In genomic region chr1:183904564-183904963, GRCm38 (mm10) we compare ENCODE assay signal across 19 mouse cellular contexts.
DNase-seq lines count a peak whose midpoint lies in the region; TF ChIP-seq lines count a peak whose summit lies in the region.
"Had no signal": no experiment of that assay in that cellular context is flagged by ENCODE, and none has a peak within 500 bp of the region (broad histone marks: within the 10 kb centered on the region; RNA-seq: fewer than 3 reads in every experiment).

No protein-coding gene starts in this region.

- TF ChIP-seq RAD21 in CH12.LX (IDR thresholded peaks at IDR 0.05; ENCODE audit: low read depth, low read length): no peak

- no peak overlapping the region for H3K4me2 ChIP-seq in CH12.LX (ENCODE audit: insufficient read depth, low read depth, poor library complexity, severe bottlenecking)
- H3K4me2 ChIP-seq: forebrain, embryonic 13.5 days; heart, embryonic 11.5 days; hindbrain, embryonic 13.5 days; intestine, embryonic 15.5 days had no signal

- peaks cover 8% of the 10 kb centered on the region for H3K9me3 ChIP-seq in CH12.LX (replicated peaks; ENCODE audit: low read length)
- H3K9me3 ChIP-seq: forebrain, embryonic 10.5 days; forebrain, embryonic 13.5 days; hindbrain, embryonic 13.5 days; intestine, embryonic 15.5 days had no signal

- no peak overlapping the region for H3K27ac ChIP-seq in CH12.LX (ENCODE audit: insufficient read depth, low read depth)
- H3K27ac ChIP-seq in brown adipose tissue, adult 24 weeks (replicated peaks; ENCODE audit: low read depth, low read length): peak overlapping the region; percentile 99
- H3K27ac ChIP-seq: forebrain, embryonic 10.5 days; forebrain, embryonic 13.5 days; hindbrain, embryonic 13.5 days; intestine, embryonic 15.5 days had no signal

- no peak overlapping the region for H3K9ac ChIP-seq in CH12.LX (ENCODE audit: insufficient read depth, low read depth)
- H3K9ac ChIP-seq: forebrain, embryonic 13.5 days; hindbrain, embryonic 13.5 days; intestine, embryonic 15.5 days had no signal

- no peak for TF ChIP-seq POLR2A in CH12.LX (IDR thresholded peaks at IDR 0.05; ENCODE audit: low read depth, low read length)

- TF ChIP-seq CTCF in C2C12 (IDR thresholded peaks at IDR 0.05; ENCODE audit: control insufficient read depth, insufficient read depth, insufficient read length): no peak
- no peak for TF ChIP-seq CTCF in CH12.LX (conservative IDR thresholded peaks at IDR 0.05 in 1 of 2, IDR thresholded peaks at IDR 0.05 in 1 of 2; ENCODE audit: low read depth in 2 of 2, low read length in 2 of 2)

- dilution Hi-C loops in CH12.LX (cut with MboI; ENCODE audit: extremely low pct_ligation_motif_present, extremely low pct_unique_long_range_greater_than_20kb, low sequenced_read_pairs): no loop called here

- in situ Hi-C loops in CH12.LX (cut with MboI; ENCODE audit: low pct_ligation_motif_present, low pct_unique_long_range_greater_than_20kb, low sequenced_read_pairs): no loop called here

- H3K36me3 ChIP-seq in C2C12 (ENCODE audit: control insufficient read depth, insufficient read depth) (no peaks in the 10 kb centered on the region), CH12.LX (replicated peaks in 1 of 2; ENCODE audit: control insufficient read depth in 1 of 2, insufficient read depth in 1 of 2, low read length in 1 of 2) (no peaks in the 10 kb centered on the region)
- H3K36me3 ChIP-seq: forebrain, embryonic 10.5 days; G1E; hindbrain, embryonic 13.5 days; intestine, embryonic 15.5 days had no signal

- H3K4me1 ChIP-seq in CH12.LX (ENCODE audit: control insufficient read depth in 1 of 2, insufficient read depth in 2 of 2): peaks cover 0 to 13% of the 10 kb centered on the region in 2 experiments; a peak in 2 of 4 replicates
- H3K4me1 ChIP-seq in brown adipose tissue, adult 24 weeks (ENCODE audit: control insufficient read depth, insufficient read depth, insufficient read length, low read length): peaks cover 5% of the 10 kb centered on the region; the same call in 1 of the 2 replicates
- H3K4me1 ChIP-seq: forebrain, embryonic 10.5 days; forebrain, embryonic 13.5 days; hindbrain, embryonic 13.5 days; intestine, embryonic 15.5 days had no signal

- peak; percentile 21 for DNase-seq in adrenal gland, postnatal 14 days
- DNase-seq in adrenal gland, adult 8-10 months: no peak
- DNase-seq in CH12.LX (ENCODE audit: extremely low read depth) (peak; percentile 58), MN1 (ENCODE audit: low spot score) (no peak)
- DNase-seq in layer of hippocampus, postnatal 25 days (ENCODE audit: extremely low spot score in 1 of 2, low spot score in 1 of 2): no peak
- DNase-seq in embryo, embryonic 11 days: no peak
- DNase-seq: cerebellum, adult 11 months; cerebellum, adult 8-10 months; cerebellum, postnatal 36 days; kidney, adult 11 months; kidney, adult 8-10 months had no signal

- TF ChIP-seq EP300 in CH12.LX (IDR thresholded peaks at IDR 0.05; ENCODE audit: low read length): peak; percentile 20; the same call in 1 of the 2 replicates

- H3K79me2 ChIP-seq in C2C12 (ENCODE audit: control insufficient read depth, insufficient read depth) (no peaks in the 10 kb centered on the region), CH12.LX (replicated peaks; ENCODE audit: control insufficient read depth, extremely low read depth, insufficient read depth, poor library complexity, severe bottlenecking) (no peaks in the 10 kb centered on the region)

- H3ac ChIP-seq in C2C12 (ENCODE audit: control insufficient read depth, insufficient read length, low read depth): no peak overlapping the region

- H3K4me3 ChIP-seq in C2C12 (ENCODE audit: insufficient read depth, poor library complexity, severe bottlenecking): no peak overlapping the region
- H3K4me3 ChIP-seq in CH12.LX (replicated peaks in 1 of 3; ENCODE audit: low read depth in 2 of 3, low read length in 2 of 3, poor library complexity in 1 of 3): no peak overlapping the region
- H3K4me3 ChIP-seq in brown adipose tissue, adult 24 weeks (ENCODE audit: insufficient read depth, low read depth, low read length): no peak overlapping the region
- H3K4me3 ChIP-seq: forebrain, embryonic 10.5 days; forebrain, embryonic 13.5 days; hindbrain, embryonic 13.5 days; intestine, embryonic 15.5 days had no signal

- no peaks in the 10 kb centered on the region for H3K79me3 ChIP-seq in C2C12 (ENCODE audit: low read depth)

- H3K27me3 ChIP-seq in C2C12 (ENCODE audit: control insufficient read depth, insufficient read depth, insufficient read length): no peaks in the 10 kb centered on the region
- no peaks in the 10 kb centered on the region for H3K27me3 ChIP-seq in CH12.LX (replicated peaks)
- H3K27me3 ChIP-seq: forebrain, embryonic 13.5 days; hindbrain, embryonic 13.5 days; intestine, embryonic 15.5 days had no signal

TF ChIP-seq in C2C12, 6 proteins besides CTCF, POLR2A, EP300 and RAD21:
- TF ChIP-seq USF1 (IDR thresholded peaks at IDR 0.05; ENCODE audit: low read depth): no peak
- TF ChIP-seq MYOD1 (IDR thresholded peaks at IDR 0.05; ENCODE audit: control insufficient read depth, insufficient read length, low read depth): peak; percentile 88

TF ChIP-seq in CH12.LX, 34 proteins besides CTCF, POLR2A, EP300 and RAD21:
- 0 out of 2 replicates have a peak, but pooled peaks have one; percentile 21 for TF ChIP-seq BHLHE40 (IDR thresholded peaks at IDR 0.05; ENCODE audit: low read depth, low read length)
- TF ChIP-seq TCF12 (IDR thresholded peaks at IDR 0.05; ENCODE audit: low read depth, low read length): peak; percentile 21; the same call in 1 of the 2 replicates
- peak; percentile 44; the same call in 1 of the 2 replicates for TF ChIP-seq MAX (IDR thresholded peaks at IDR 0.05; ENCODE audit: low read length)
- no peak for TF ChIP-seq MEF2A (IDR thresholded peaks at IDR 0.05; ENCODE audit: borderline replicate concordance, low read depth, low read length)
- TF ChIP-seq ETS1 (conservative IDR thresholded peaks at IDR 0.05; ENCODE audit: low read depth, low read length): 0 out of 2 replicates have a peak, but pooled peaks have one; percentile 11
TF ChIP-seq in CH12.LX: peak in this region for 4.

Comparison
In these comparisons a context has a peak if more than half of its experiments do, and no peak if none do; other contexts are left out.
1. DNase-seq: peak in adrenal gland, postnatal 14 days (single experiment) and CH12.LX (single experiment); none in adrenal gland, adult 8-10 months (single experiment), MN1 (single experiment), layer of hippocampus, postnatal 25 days (0 of 2) and embryo, embryonic 11 days (single experiment).